Mouse (Mus musculus) stomach, postnatal 0 days (tissue): ENCODE measurements at regions not wholly inside any gene's neighbourhood (a gene's known extent, or its start where the extent isn't known, plus 50 kb on each side); places are given as distances from the start of the nearest gene placed in this dataset.

Source experiments
- CTCF ChIP-seq: IDR thresholded peaks from 2 replicates; pipeline ENCODE4 v1.5.1; 2016; ENCODE audit warnings: antibody characterized with exemption, low read depth, mild to moderate bottlenecking, moderate library complexity
- EP300 ChIP-seq: optimal IDR thresholded peaks from 2 replicates; pipeline ENCODE3; 2016; ENCODE audit warnings: antibody characterized with exemption

GRCm38 (mm10) chr1:137176696-137177095, 216.4 kb upstream of the Nr5a2 start:
- TF ChIP-seq CTCF (no peak), EP300 (no peak)
